Mouse (Mus musculus): ENCODE measurements around the gene Myh13.

Myh13 gene

GRCm38 (mm10) chr11:67386815-67387415, 65.5 kb downstream of the Myh13 start:
- DNase-seq (ENCODE audit: extremely low spot score, low read depth, low spot score), result no peak

GRCm38 (mm10) chr11:67390679-67391384, 69.4 kb downstream of the Myh13 start:
- no peak for DNase-seq (ENCODE audit: extremely low spot score, low read depth, low spot score)

- DNase-seq (ENCODE audit: extremely low spot score, low read depth, low spot score), result no peak
Measured at GRCm38 (mm10) chr11:67392369-67392768, 70.9 kb downstream of the Myh13 start.

GRCm38 (mm10) chr11:67400956-67401355, 79.5 kb downstream of the Myh13 start:
- DNase-seq (ENCODE audit: extremely low spot score, low read depth, low spot score), result no peak

GRCm38 (mm10) chr11:67414346-67414940, 93.0 kb downstream of the Myh13 start:
- no peak for DNase-seq (ENCODE audit: extremely low spot score, low read depth, low spot score)
